Mouse (Mus musculus) midbrain, postnatal 0 days (tissue): ENCODE measurements around the gene Bves. TPM values are rescaled to one million over a fixed set of nuclear protein-coding genes. Genes with fewer than 3 reads are reported as not detected.

ENCODE experiments used
- ATAC-seq: fragments of 200-750 bp; cut with Nextera tagmentation; 2 replicates; pipeline ENCODE4 v1.8.0; 2017; ENCODE audit warnings: moderate number of reproducible peaks, mild to moderate bottlenecking, moderate TSS enrichment, moderate library complexity; ENCODE audit not compliant: low FRiP score
- DNase-seq: peaks from one replicate; pipeline ENCODE4 v3.0.0-alpha.2; 2015; ENCODE audit warnings: low spot score
- H3K27ac ChIP-seq: fragments of 300-500 bp; sonication (generic); 2 replicates; pipeline ENCODE4 v1.5.1; 2014; ENCODE audit warnings: low read depth, mild to moderate bottlenecking, low read length, mixed read lengths
- H3K27me3 ChIP-seq: fragments of 300-500 bp; sonication (generic); 2 replicates; pipeline ENCODE4 v1.6.1; 2014; ENCODE audit warnings: low read length, control low read depth, mixed read lengths; ENCODE audit not compliant: insufficient read depth
- H3K36me3 ChIP-seq: fragments of 300-500 bp; sonication (generic); 2 replicates; pipeline ENCODE4 v1.6.1; 2014; ENCODE audit warnings: low read length, control low read depth, mixed read lengths; ENCODE audit not compliant: insufficient read depth
- H3K4me1 ChIP-seq: fragments of 300-500 bp; sonication (generic); 2 replicates; pipeline ENCODE4 v1.6.1; 2014; ENCODE audit warnings: mild to moderate bottlenecking, control low read depth, antibody characterized with exemption, low read length, mixed read lengths; ENCODE audit not compliant: insufficient read depth
- H3K4me2 ChIP-seq: fragments of 300-500 bp; sonication (generic); 2 replicates; pipeline ENCODE4 v1.6.1; 2014; ENCODE audit warnings: low read depth, mild to moderate bottlenecking, low read length, mixed read lengths; ENCODE audit not compliant: poor library complexity, severe bottlenecking
- H3K4me3 ChIP-seq: fragments of 300-500 bp; sonication (generic); 2 replicates; pipeline ENCODE4 v1.5.1; 2014; ENCODE audit warnings: low read depth, mild to moderate bottlenecking, low read length, moderate library complexity
- H3K9ac ChIP-seq: fragments of 300-500 bp; sonication (generic); replicated peaks from 2 replicates; pipeline ENCODE4 v1.6.1; 2014; ENCODE audit warnings: mild to moderate bottlenecking, low read length, moderate library complexity, mixed read lengths; ENCODE audit not compliant: poor library complexity, severe bottlenecking
- H3K9me3 ChIP-seq: fragments of 300-500 bp; sonication (generic); 2 replicates; pipeline ENCODE4 v1.6.1; 2016; ENCODE audit warnings: low read length, control low read depth
- CTCF ChIP-seq: IDR thresholded peaks from 2 replicates; pipeline ENCODE4 v1.5.1; 2016; ENCODE audit warnings: antibody characterized with exemption, mild to moderate bottlenecking
- WGBS: fragments of 180-500 bp; shearing (Covaris S2); extraction: QIAGEN DNeasy Blood & Tissue Kit; methylation state at CpG from one replicate; pipeline ENCODE4 v1.1.7; 2014; 5-methylcytosine and 5-hydroxymethylcytosine counted together
- polyA plus RNA-seq: library from polyadenylated mRNA; unstranded; fragments of >200 nt; fragmentation: Nextera tagmentation; extraction: Ambion mirVana; gene quantifications from 2 replicates; pipeline ENCODE4 v1.2.1, GENCODE M21; 2015
- total RNA-seq: library from RNA; depleted of rRNA; stranded (reverse); fragments of >200 nt; gene quantifications from 2 replicates; pipeline ENCODE4 v1.2.3, GENCODE M21; 2014; rRNA removed

Gene Bves
- total and polyA plus RNA-seq, 2 experiments from 2014 or later: 1.3 to 2.7 TPM

DNA sequence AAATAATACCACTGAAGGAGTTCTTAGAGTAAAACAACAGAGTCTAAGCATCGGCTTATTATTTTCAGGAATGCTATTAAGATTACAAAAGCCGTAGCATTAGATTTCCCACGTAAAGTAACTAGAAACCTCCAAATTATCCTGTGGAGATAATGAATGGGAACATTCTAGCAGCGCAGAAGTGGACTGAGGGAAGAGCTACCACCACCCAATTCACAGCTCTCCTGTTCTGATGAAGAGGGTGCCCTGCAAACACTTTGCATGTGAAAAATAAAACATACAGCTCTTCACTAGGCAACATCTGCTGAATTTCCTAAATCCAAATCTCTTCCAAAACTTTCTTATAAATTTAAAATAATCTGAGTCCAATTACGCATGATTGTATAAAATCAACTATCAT lies 76.6 kb downstream of the Bves start:
- no peaks in the 10 kb centered on the region for H3K9me3 ChIP-seq
- H3K4me3 ChIP-seq: no peak overlapping the region
- no peak overlapping the region for H3K9ac ChIP-seq
- no peaks in the 10 kb centered on the region; the same call in 1 of the 2 replicates for H3K4me1 ChIP-seq
- H3K27me3 ChIP-seq: no peaks in the 10 kb centered on the region
- no peaks in the 10 kb centered on the region for H3K36me3 ChIP-seq
- no peak overlapping the region for H3K4me2 ChIP-seq
- DNase-seq: no peak
- no peak for ATAC-seq
- no peak for TF ChIP-seq CTCF
- 48% methylated on average over 5 of the region's 5 CpGs for WGBS
- H3K27ac ChIP-seq: no peak overlapping the region

Other genes with a start within 250 kb of the Bves start
- gene Popdc3, start 157.7 kb upstream of the Bves start, total RNA-seq: 2.7 and 3.4 TPM in 2 replicates
- gene Popdc3, start 157.7 kb upstream of the Bves start, polyA plus RNA-seq: 2.4 and 2.8 TPM in 2 replicates
- gene Lin28b, start 150.6 kb downstream of the Bves start, total RNA-seq: 9.0 and 14.6 TPM in 2 replicates
- gene Lin28b, start 150.6 kb downstream of the Bves start, polyA plus RNA-seq: 3.7 and 4.4 TPM in 2 replicates
- 20.3 and 25.3 TPM in 2 replicates for gene Hace1, start 242.1 kb downstream of the Bves start, total RNA-seq
- 7.2 and 8.5 TPM in 2 replicates for gene Hace1, start 242.1 kb downstream of the Bves start, polyA plus RNA-seq